Mouse (Mus musculus): ENCODE data around the gene Vmn1r47. TPM values are rescaled to one million over a fixed set of nuclear protein-coding genes. Genes with fewer than 3 reads are reported as not detected.
"Not testable (repeated sequence)": the region's sequence is repeated elsewhere in the genome, so short reads cannot be mapped to it uniquely, and the experiment has no call there.

Gene Vmn1r47
- not detected in 2 replicates for polyA plus RNA-seq (2014; fragmentation: Nextera tagmentation; extraction: Ambion mirVana)

DNA sequence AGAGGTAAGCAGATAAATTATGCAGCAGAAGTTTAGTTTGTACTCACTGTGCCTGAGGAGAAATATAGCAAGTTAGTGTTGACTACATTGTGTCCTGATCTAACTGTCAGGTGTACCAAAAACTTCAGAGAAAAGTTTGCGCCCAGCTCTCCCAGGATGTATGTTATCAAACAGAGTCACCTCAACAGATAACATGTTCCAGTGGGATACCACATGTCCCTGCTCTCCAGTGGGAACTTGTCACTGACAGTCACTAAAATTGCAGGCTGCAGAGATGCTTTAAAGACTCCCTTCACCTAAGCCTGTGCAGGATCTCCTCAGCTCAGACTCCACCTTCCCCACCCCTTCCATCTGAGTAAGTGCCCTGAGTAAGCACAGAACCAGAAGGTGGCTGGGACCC is at the start of gene Vmn1r47:
Gene Vmn1r47, plus strand, starts transcription at position 301 of the 400 bp plus-strand sequence.
- not testable (repeated sequence) for H3K36me3 ChIP-seq (ENCODE audit: control insufficient read depth, insufficient read depth, low read length); H3K9me3 ChIP-seq (ENCODE audit: control insufficient read depth, low read length); H3K4me1 ChIP-seq (replicated peaks; ENCODE audit: control insufficient read depth, insufficient read depth, low read length); H3K4me2 ChIP-seq; H3K9ac ChIP-seq (ENCODE audit: low read depth, low read length); H3K27me3 ChIP-seq (replicated peaks; ENCODE audit: control insufficient read depth, insufficient read depth, low read length); H3K4me3 ChIP-seq (ENCODE audit: low read depth, low read length); DNase-seq (ENCODE audit: low spot score); H3K27ac ChIP-seq (ENCODE audit: low read depth, low read length); ATAC-seq (replicated peaks; ENCODE audit: low FRiP score)
- 85% methylated on average over 1 of the region's 1 CpGs for WGBS

DNA sequence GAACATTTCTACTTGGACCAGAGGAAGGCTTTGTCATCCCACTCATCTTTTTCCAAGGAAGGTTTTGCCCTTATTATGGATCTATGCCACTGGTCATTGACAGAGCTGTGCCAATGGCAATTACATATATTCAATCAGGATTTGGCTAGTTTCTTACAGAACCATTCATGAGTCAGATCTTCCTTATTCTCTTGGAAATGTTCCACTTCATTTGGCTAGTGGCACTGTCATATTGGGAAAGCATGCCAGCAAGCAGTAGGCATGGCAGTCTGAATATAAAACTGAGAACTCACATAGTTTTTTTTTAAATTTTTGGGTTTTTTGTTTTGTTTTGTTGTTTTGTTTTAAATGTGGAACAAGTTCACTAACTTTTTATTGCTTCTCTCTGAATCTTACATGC is 49.6 kb upstream of the Vmn1r47 start:
- DNase-seq (ENCODE audit: low spot score) = no peak

DNA sequence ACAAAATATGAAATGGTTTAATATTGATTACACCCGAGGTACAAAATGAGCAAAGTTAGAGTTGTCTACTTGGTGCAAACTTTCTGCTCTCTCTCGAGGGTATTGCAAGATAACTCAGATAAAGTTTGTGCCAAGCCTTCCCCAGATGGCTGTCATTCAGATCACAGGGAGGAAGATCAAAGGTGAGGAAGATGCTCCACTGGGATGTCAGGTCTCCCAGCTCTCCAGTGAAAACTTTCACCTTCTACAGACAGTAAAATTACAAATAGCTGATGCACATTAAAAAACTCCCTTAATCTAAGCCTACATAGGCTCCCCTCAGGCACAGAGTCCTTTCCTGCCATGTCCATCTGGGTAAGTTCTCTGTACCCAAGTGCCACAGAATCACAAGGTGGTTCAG is 46.9 kb upstream of the Vmn1r47 start, which contains the start of gene Vmn1r46:
Gene Vmn1r46, plus strand, starts transcription at position 301 of the 400 bp plus-strand sequence.
- no peak for DNase-seq (ENCODE audit: low spot score)
- Histone ChIP-seq H3K4me1 (replicated peaks; ENCODE audit: control insufficient read depth, insufficient read depth, low read length) (no peaks in the 10 kb centered on the region), H3K27ac (ENCODE audit: low read depth, low read length) (no peak within 1 kb of the TSS), H3K9ac (ENCODE audit: low read depth, low read length) (no peak within 1 kb of the TSS), H3K4me2 (no peak within 1 kb of the TSS), H3K36me3 (ENCODE audit: control insufficient read depth, insufficient read depth, low read length) (no peaks in the 10 kb centered on the region), H3K4me3 (ENCODE audit: low read depth, low read length) (no peak within 1 kb of the TSS), H3K9me3 (ENCODE audit: control insufficient read depth, low read length) (peaks cover 4% of the 10 kb centered on the region; the same call in 1 of the 2 replicates), H3K27me3 (replicated peaks; ENCODE audit: control insufficient read depth, insufficient read depth, low read length) (no peaks in the 10 kb centered on the region)
- 55% methylated on average over 2 of the region's 2 CpGs for WGBS
- ATAC-seq (replicated peaks; ENCODE audit: low FRiP score) = no peak

More for the DNA sequence above, 49.6 kb upstream of the Vmn1r47 start:
- H3K4me2 ChIP-seq = no peak overlapping the region
- ATAC-seq (replicated peaks; ENCODE audit: low FRiP score) = no peak
- H3K9ac ChIP-seq (ENCODE audit: low read depth, low read length) = no peak overlapping the region
- no peaks in the 10 kb centered on the region for H3K36me3 ChIP-seq (ENCODE audit: control insufficient read depth, insufficient read depth, low read length)
- no peak overlapping the region for H3K27ac ChIP-seq (ENCODE audit: low read depth, low read length)
- H3K4me1 ChIP-seq (replicated peaks; ENCODE audit: control insufficient read depth, insufficient read depth, low read length) = no peaks in the 10 kb centered on the region
- H3K27me3 ChIP-seq (replicated peaks; ENCODE audit: control insufficient read depth, insufficient read depth, low read length) = no peaks in the 10 kb centered on the region
- no peak overlapping the region for H3K4me3 ChIP-seq (ENCODE audit: low read depth, low read length)
- no peaks in the 10 kb centered on the region; the same call in 1 of the 2 replicates for H3K9me3 ChIP-seq (ENCODE audit: control insufficient read depth, low read length)

DNA sequence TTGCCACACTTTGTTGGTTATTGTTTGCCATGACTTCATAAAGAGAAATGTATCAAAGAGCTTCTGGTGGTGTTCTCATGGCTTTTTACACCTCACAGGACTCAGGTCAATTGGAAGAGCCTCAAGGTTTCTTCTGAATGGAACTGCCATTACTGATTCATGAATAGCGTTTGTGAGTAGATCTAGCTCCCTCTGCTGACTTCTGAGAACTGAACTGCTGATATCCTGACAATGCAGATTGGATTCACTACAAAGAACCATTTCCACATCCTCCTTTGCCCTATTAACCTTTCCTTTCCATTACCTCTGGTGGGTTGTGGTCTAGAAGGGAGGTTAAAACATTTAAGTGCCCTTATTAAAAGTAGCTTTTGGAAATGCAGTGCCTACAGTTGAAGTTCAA is 30.0 kb upstream of the Vmn1r47 start:
- 25% methylated on average over 1 of the region's 1 CpGs for WGBS
- no peak for ATAC-seq (replicated peaks; ENCODE audit: low FRiP score)
- no peak overlapping the region for H3K4me3 ChIP-seq (ENCODE audit: low read depth, low read length)
- no peak overlapping the region for H3K9ac ChIP-seq (ENCODE audit: low read depth, low read length)
- DNase-seq (ENCODE audit: low spot score) = no peak
- H3K4me2 ChIP-seq = no peak overlapping the region
- no peaks in the 10 kb centered on the region for H3K4me1 ChIP-seq (replicated peaks; ENCODE audit: control insufficient read depth, insufficient read depth, low read length)
- no peaks in the 10 kb centered on the region for H3K27me3 ChIP-seq (replicated peaks; ENCODE audit: control insufficient read depth, insufficient read depth, low read length)
- peaks cover under 1% of the 10 kb centered on the region for H3K9me3 ChIP-seq (ENCODE audit: control insufficient read depth, low read length)
- no peak overlapping the region for H3K27ac ChIP-seq (ENCODE audit: low read depth, low read length)
- H3K36me3 ChIP-seq (ENCODE audit: control insufficient read depth, insufficient read depth, low read length) = no peaks in the 10 kb centered on the region

DNA sequence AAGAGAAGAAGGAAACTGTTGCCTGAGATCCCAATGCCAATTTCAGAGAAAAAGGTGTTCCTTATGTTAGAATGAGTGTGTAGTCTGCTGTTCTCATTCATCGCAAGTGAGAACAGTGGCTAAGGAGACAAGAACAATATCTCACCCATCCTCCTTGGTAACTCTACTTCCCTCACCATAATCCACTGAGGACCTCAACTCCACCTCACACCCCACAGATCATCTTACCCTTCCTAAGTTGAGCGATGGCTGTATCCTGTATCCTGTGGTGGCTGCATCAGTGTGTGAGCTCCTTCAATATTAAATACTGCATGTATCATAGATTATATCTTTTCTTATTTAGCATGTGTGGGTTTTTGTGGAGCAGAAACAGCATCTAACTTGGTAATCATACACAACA is 20.8 kb downstream of the Vmn1r47 start, which contains the start of gene Vmn1r48:
Gene Vmn1r48, minus strand, starts transcription at position 101 of the 400 bp plus-strand sequence.
- not testable (repeated sequence) for H3K27ac ChIP-seq (ENCODE audit: low read depth, low read length); H3K4me1 ChIP-seq (replicated peaks; ENCODE audit: control insufficient read depth, insufficient read depth, low read length); H3K9ac ChIP-seq (ENCODE audit: low read depth, low read length); H3K9me3 ChIP-seq (ENCODE audit: control insufficient read depth, low read length); H3K4me2 ChIP-seq; ATAC-seq (replicated peaks; ENCODE audit: low FRiP score); H3K4me3 ChIP-seq (ENCODE audit: low read depth, low read length); H3K27me3 ChIP-seq (replicated peaks; ENCODE audit: control insufficient read depth, insufficient read depth, low read length); DNase-seq (ENCODE audit: low spot score); H3K36me3 ChIP-seq (ENCODE audit: control insufficient read depth, insufficient read depth, low read length)
- no CpG with 5 or more reads among the region's 2 CpGs for WGBS

Other genes with a start within 250 kb of the Vmn1r47 start
- not detected in 2 replicates for gene Vmn1r42, start 139.7 kb upstream of the Vmn1r47 start, polyA plus RNA-seq (2014; fragmentation: Nextera tagmentation; extraction: Ambion mirVana)
- not detected in 2 replicates for gene Vmn1r43, start 139.7 kb upstream of the Vmn1r47 start, polyA plus RNA-seq (2014; fragmentation: Nextera tagmentation; extraction: Ambion mirVana)
- not detected in 2 replicates for gene Vmn1r44, start 132.5 kb upstream of the Vmn1r47 start, polyA plus RNA-seq (2014; fragmentation: Nextera tagmentation; extraction: Ambion mirVana)
- not detected in 2 replicates for gene Vmn1r45, start 75.5 kb upstream of the Vmn1r47 start, polyA plus RNA-seq (2014; fragmentation: Nextera tagmentation; extraction: Ambion mirVana)
- gene Vmn1r46, start 46.8 kb upstream of the Vmn1r47 start, polyA plus RNA-seq (2014; fragmentation: Nextera tagmentation; extraction: Ambion mirVana) = not detected in 2 replicates
- gene Vmn1r48, start 20.7 kb downstream of the Vmn1r47 start, polyA plus RNA-seq (2014; fragmentation: Nextera tagmentation; extraction: Ambion mirVana) = not detected in 2 replicates
- not detected in 2 replicates for gene Vmn1r49, start 62.4 kb downstream of the Vmn1r47 start, polyA plus RNA-seq (2014; fragmentation: Nextera tagmentation; extraction: Ambion mirVana)
- not detected in 2 replicates for gene Vmn1r50, start 85.3 kb downstream of the Vmn1r47 start, polyA plus RNA-seq (2014; fragmentation: Nextera tagmentation; extraction: Ambion mirVana)
- gene Vmn1r51, start 106.4 kb downstream of the Vmn1r47 start, polyA plus RNA-seq (2014; fragmentation: Nextera tagmentation; extraction: Ambion mirVana) = not detected in 2 replicates
- gene Vmn1r52, start 158.7 kb downstream of the Vmn1r47 start, polyA plus RNA-seq (2014; fragmentation: Nextera tagmentation; extraction: Ambion mirVana) = not detected in 2 replicates
- not detected in 2 replicates for gene V1ra8, start 186.6 kb downstream of the Vmn1r47 start, polyA plus RNA-seq (2014; fragmentation: Nextera tagmentation; extraction: Ambion mirVana)
- not detected in 2 replicates for gene Vmn1r53, start 208.3 kb downstream of the Vmn1r47 start, polyA plus RNA-seq (2014; fragmentation: Nextera tagmentation; extraction: Ambion mirVana)
- not detected in 2 replicates for gene Vmn1r54, start 230.2 kb downstream of the Vmn1r47 start, polyA plus RNA-seq (2014; fragmentation: Nextera tagmentation; extraction: Ambion mirVana)

Data from liver, embryonic 11.5 days (tissue).